Comparison of ENCODE assay signal across 18 mouse cellular contexts in the genomic region with DNA sequence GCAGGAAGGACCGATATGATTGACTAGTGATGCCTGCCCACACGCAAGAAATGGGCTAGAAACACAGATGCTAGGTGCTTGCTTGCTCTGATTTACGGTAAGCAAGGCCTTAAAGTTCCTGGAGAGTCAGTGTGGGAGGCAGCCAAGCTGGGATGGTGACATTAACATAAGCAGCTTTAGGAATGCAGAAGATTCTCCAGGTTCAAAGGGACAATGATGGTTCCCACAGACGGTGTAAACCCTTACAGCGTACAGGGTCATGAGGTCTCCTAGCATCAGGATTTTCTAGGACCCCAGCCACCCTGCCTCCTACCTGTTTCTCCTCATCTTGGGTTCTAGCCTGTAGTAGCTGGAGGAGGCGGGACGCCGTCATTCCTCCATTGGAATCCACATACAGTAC. TPM values are rescaled to one million over a fixed set of nuclear protein-coding genes. Genes with fewer than 3 reads are reported as not detected.
"Had no signal": no experiment of that assay in that cellular context is flagged by ENCODE, and none has a peak within 500 bp of the region (broad histone marks: within the 10 kb centered on the region; RNA-seq: fewer than 3 reads in every experiment).

No protein-coding gene starts in this region.

- H3K4me2 ChIP-seq: lung, embryonic 14.5 days; midbrain, embryonic 12.5 days; midbrain, embryonic 15.5 days; neural tube, embryonic 13.5 days; neural tube, embryonic 15.5 days had no signal

- ATAC-seq: midbrain, embryonic 15.5 days had no signal

- H3K4me1 ChIP-seq: midbrain, embryonic 12.5 days had no signal

- H3K27me3 ChIP-seq: midbrain, embryonic 12.5 days; midbrain, embryonic 15.5 days; neural tube, embryonic 13.5 days; neural tube, embryonic 15.5 days had no signal

- DNase-seq: lung, adult 18-20 months; lung, embryonic 14.5 days; lung, postnatal 10 days; lung, postnatal 4 days; retina, postnatal 1 day; right cerebral cortex, adult 18-20 months; right cerebral cortex, postnatal 25 days; right cerebral cortex, postnatal 4 days; spleen, adult 18-20 months; thymus, adult 18-20 months; thymus, postnatal 14 days; thymus, postnatal 36 days had no signal

- H3K4me3 ChIP-seq: midbrain, embryonic 10.5 days; midbrain, embryonic 12.5 days; midbrain, embryonic 15.5 days; myocyte; neural tube, embryonic 13.5 days; neural tube, embryonic 15.5 days had no signal

- H3K9ac ChIP-seq: lung, embryonic 14.5 days; midbrain, embryonic 12.5 days; midbrain, embryonic 15.5 days; neural tube, embryonic 13.5 days; neural tube, embryonic 15.5 days had no signal

- H3K36me3 ChIP-seq: midbrain, embryonic 15.5 days; neural tube, embryonic 15.5 days had no signal

- H3K9me3 ChIP-seq: midbrain, embryonic 10.5 days; midbrain, embryonic 12.5 days; midbrain, embryonic 15.5 days; neural tube, embryonic 13.5 days; neural tube, embryonic 15.5 days had no signal

- H3K27ac ChIP-seq: midbrain, embryonic 10.5 days; midbrain, embryonic 12.5 days; midbrain, embryonic 15.5 days; neural tube, embryonic 13.5 days; neural tube, embryonic 15.5 days had no signal

RNA-seq across cellular contexts. Expression of a gene that starts 8.7 kb away (rescaled TPM):
- polyA plus RNA-seq: lung, embryonic 14.5 days had no signal
